Mouse (Mus musculus) T-cell, adult 2 months (primary cell): ENCODE data around the gene Ift88.
A peak's percentile ranks its signal among the peaks of the same experiment; 100 is the strongest.

ENCODE experiments used
- DNase-seq: peaks from one replicate; pipeline ENCODE4 v3.0.0; 2022; ENCODE audit warnings: low spot score

Ift88 gene

DNA sequence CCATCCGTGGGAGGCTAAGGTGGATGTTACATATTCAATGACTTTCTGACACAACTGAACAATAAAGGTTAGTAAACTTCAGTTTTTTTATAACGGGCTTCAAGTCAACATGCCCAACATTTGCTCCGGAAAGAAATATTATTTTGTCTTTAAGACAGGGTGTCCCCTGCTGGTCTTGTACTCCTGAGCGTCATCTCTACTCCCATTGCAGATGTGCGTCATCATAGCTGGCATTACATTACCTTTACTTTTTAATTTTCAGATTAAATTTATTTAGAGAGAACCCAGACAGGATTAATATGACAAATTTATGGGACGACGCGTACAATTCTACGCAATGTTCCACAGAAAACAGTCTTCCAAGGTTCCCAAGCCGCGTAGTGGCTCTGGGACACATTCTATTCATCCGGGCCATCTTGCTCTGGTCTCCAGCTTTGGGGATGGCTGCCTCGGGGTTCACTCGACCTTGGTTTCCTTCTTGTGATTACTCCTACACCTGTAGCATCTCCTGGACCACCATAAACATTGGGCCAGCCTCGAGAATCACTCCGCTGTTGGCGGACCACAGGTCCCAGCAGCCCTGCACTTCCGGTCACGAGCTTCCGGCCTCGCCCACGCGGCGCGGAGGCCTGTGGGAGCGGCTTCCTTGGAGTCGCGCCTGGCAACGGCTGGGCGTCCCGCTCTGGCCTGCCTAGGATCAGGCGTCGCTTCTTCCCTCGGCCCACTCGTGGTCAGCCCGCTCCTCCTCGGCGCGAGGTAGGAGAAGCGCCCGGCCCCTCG, at the start of gene Ift88:
Ift88 (plus strand) TSS at position 631 of the 780 bp plus-strand sequence.
- peak; percentile 76 for DNase-seq

GRCm38 (mm10) chr14:57375205-57375604, 48.7 kb upstream of the Ift88 start:
- DNase-seq = no peak

- no peak for DNase-seq
Observed at GRCm38 (mm10) chr14:57376016-57376415, 47.8 kb upstream of the Ift88 start.

- DNase-seq = no peak
Observed at GRCm38 (mm10) chr14:57376956-57377355, 46.9 kb upstream of the Ift88 start.

- no peak for DNase-seq
Observed at GRCm38 (mm10) chr14:57377531-57377930, 46.3 kb upstream of the Ift88 start.

DNA sequence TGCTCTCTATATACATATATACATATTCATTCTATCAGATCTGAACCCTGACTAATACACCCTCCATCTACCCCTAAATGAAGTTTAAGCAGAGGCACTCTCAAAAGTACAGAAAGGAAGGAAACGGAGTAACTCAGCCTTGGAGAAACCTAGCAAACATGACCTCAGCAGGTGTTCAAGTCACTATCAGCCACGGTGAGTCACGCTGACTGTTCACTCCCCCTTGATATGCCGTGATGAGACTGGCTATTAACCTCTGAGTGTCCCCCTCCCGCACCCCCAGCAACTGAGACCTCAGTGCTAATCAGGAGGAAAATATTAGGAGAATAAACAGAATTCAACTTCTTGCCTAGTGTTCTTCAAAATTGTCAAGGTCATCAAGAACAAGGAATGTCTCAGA, 38.2 kb upstream of the Ift88 start:
- no peak for DNase-seq

DNA sequence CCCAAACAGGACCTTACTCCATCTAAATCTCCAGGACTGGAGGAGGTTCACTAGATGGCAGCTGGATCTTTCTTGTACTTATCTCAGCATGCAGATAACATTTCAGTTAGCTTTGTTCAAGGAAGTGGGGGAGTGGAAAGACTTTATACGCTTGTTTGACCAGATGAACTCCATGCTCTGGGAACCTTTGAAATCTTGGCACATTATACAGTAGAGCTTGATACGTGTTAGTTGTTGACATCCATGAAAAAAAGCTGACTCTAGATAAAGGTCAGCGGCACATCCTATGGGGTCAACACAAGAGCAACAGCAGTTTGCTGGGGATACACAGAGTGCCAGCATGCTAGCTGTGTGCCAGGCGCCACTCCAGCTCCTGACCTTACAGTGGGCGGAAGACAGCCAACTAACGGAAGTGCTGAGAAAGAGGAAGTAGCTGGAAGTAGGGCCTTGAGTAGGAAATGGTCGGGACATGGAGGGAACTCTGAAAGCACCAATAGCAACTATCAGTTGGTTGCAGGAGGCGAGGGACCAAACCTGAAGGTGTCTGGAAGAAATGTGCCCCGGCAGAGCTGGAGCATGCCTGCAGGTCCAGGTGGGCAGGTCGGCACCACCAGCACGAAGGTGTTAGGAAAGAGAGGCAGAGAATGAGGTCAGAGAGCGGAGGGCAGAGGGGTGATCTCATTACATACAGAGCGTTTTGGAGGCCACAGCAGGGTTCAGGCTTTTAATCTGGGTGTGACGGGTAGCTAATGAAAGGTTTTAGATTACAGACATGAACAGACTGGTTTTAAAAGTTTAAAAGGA, 36.9 kb upstream of the Ift88 start:
- no peak for DNase-seq

- no peak for DNase-seq
Observed at GRCm38 (mm10) chr14:57391621-57392020, 32.2 kb upstream of the Ift88 start.

GRCm38 (mm10) chr14:57392278-57392677, 31.6 kb upstream of the Ift88 start:
- DNase-seq = no peak

DNA sequence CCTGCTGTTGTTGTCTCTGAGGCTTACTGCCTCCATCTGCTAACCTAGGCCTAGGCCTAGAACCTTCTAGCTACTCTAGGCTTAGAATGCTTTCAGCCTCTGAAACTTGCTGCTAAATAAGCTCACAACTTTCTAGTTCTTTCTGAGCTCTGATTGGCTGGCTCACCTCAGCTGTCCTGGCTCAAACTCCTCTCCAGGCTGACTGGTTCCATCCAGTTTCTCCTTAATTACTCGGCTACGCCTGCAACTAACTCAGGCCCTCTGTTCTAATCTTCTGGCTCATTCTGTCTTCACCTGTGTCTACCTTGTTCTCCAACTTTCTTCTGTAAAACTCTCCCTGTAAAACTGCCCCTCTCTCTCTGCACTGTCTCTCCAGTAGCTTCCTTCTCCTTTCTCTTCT, 28.4 kb upstream of the Ift88 start:
- no peak for DNase-seq

- DNase-seq = no peak
Observed at GRCm38 (mm10) chr14:57397221-57397620, 26.6 kb upstream of the Ift88 start.

DNA sequence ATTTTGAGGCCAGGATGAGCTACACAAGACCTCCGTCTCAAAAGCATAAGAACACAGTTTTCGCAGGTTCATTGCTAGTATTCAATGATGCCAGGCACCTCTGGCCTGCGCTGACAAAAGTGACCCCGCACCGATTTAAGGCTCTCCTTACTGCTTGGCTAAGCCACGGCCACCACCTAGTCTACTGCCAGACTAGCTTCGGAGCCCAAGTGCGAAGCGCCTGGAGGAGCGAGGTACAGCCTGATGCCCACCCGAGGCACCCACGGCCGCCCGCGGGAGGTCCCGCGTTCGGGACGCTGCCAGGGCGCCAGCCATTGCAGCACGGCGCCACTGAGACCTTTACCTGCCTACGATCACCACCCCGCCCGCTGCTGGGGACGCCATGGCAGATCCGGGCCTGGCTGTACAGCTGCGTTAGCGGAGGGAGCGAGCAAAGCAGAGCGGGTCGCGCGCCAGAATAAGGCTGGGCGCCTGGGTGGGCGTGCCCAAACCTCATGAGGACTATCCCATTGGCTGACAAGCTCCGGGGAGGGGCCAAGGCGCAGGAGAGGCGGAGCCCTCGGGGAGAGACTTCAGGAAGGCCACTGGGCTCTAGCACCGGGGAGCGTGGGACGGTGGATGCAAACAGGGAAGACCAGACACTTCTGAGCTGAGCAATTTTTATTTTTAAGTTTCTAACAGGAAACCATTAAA, 25.7 kb upstream of the Ift88 start, which contains the start of gene Cryl1:
Cryl1 (minus strand) TSS at position 465 of the 693 bp plus-strand sequence.
- DNase-seq = peak; percentile 95

GRCm38 (mm10) chr14:57398813-57399427, 24.9 kb upstream of the Ift88 start:
- no peak for DNase-seq

DNA sequence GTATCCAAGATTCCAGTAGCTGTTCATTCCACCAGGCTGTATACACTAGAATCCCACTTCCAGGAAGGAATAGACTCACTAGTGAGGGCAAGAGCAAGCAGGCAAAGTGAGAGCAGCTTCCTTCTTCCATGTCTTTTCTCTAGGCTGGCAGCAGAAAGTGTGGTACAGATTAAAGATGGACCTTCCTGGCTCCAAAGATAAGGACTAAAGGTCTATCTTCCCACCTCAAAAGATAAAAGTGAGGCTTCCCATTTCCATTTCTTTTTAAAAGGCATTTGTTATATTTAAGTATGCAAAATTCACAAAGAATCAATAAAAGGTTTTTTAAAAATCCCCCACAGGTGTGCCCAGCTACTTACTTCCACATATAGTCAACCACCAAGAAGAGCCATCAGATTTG, 21.0 kb upstream of the Ift88 start:
- no peak for DNase-seq

DNA sequence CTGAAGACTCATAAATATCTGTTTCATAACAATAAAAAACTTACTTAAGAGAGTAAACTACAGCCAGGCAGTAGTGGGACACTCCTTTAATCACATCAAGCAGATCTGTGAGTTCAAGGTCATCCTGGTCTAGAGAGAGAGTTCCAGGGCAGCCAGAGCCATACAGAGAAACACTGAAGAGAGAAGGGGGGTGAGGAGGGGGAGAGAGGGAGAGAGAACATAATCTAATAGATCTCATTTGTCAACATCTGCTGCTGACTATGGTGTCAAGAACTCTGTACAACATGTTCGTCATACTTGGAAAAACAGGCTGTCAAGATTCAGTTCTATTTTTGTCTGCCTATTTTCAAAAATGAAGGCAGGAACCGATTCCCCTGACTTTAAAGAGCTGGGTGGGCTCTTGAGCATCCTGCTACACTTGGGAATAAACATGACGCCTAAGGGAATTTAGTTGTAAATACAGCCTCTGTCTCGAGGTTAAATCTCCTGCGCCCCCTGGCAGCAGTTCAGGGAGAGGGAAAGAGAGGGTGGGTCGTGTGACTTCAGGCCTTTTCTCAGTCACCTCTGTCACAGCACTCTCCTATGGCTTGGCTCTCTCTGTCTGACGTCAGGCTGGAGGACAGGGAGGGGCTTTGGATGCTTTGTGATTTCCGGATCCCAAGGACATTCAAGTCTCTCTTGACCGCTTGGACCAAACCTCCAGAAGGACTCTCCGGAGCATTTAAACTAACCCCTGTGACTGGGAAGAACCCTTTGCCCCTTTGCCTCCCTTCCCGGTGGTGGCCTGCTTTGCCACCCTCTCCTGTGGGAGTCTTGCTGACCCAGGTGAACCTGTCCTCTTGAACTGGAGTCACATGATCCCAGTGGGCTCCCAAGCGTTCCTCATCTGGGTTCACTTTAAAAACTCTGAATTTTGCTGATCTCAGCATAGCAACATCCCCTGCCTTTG, 16.5 kb upstream of the Ift88 start:
- DNase-seq = peak; percentile 21

GRCm38 (mm10) chr14:57408100-57408499, 15.8 kb upstream of the Ift88 start:
- no peak for DNase-seq

GRCm38 (mm10) chr14:57409106-57409505, 14.8 kb upstream of the Ift88 start:
- no peak for DNase-seq

DNA sequence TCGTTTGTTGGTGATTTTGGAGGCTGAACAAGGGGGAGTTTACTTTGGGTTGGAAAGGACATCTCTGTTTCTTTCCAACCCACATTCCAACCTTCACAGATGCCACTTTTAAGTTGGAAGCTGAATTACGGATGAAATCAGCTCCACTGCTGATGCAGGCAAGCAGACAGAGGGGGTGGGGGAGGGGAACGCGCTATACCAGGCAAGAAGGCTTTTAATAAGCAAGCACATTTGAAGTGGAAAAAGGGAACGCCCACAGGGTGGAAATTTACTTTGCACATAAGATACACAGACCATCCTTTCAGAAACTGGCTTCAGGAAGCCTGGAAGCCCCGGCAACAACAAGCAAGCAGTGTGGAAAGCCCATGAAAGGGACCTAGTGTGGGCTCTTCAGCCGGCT, 11.7 kb upstream of the Ift88 start:
- no peak for DNase-seq

GRCm38 (mm10) chr14:57417187-57417586, 6.7 kb upstream of the Ift88 start:
- no peak for DNase-seq

- DNase-seq = no peak
Observed at GRCm38 (mm10) chr14:57424212-57424561, 325 bp downstream of the Ift88 start.

DNA sequence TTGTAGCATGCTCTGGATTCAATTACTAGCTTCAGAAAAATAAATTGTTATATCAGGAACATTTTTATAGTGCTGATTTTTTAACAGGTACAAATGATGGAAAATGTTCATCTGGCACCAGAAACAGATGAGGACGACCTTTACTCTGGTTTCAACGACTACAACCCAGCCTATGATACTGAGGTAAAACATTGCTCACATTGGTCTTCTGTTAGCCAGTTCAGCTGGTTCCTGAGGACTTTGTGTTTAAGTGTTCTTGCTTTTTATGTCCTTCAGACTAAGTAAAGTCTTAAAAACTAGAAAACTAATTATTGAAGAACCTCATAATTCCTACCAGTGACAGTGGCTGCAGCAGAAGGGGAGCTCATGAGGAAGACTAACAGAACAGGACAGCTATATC, 6.6 kb downstream of the Ift88 start:
- DNase-seq = no peak
